Mouse (Mus musculus) kidney, adult 2 months (tissue): ENCODE data around the gene Plekhh1. TPM values are rescaled to one million over a fixed set of nuclear protein-coding genes. Genes with fewer than 3 reads are reported as not detected.
A peak's percentile ranks its signal among the peaks of the same experiment; 100 is the strongest.
"Not testable (repeated sequence)": the region's sequence is repeated elsewhere in the genome, so short reads cannot be mapped to it uniquely, and the experiment has no call there.

Experiments used
- DNase-seq: peaks from one replicate; pipeline ENCODE4 v3.0.0; 2021
- H3K27ac ChIP-seq: fragments of 200-500 bp; 2 replicates; pipeline ENCODE4 v1.5.1; 2012; ENCODE audit warnings: low read depth, low read length, control low read depth, inconsistent platforms; ENCODE audit not compliant: insufficient read depth
- H3K27me3 ChIP-seq: fragments of 200-500 bp; replicated peaks from 2 replicates; pipeline ENCODE4 v1.6.1; 2012; ENCODE audit warnings: mild to moderate bottlenecking, moderate library complexity, low read length, inconsistent platforms; ENCODE audit not compliant: control insufficient read depth, insufficient read depth
- H3K36me3 ChIP-seq: fragments of 200-500 bp; 2 replicates; pipeline ENCODE4 v1.6.1; 2012; ENCODE audit warnings: mild to moderate bottlenecking, moderate library complexity, low read length, inconsistent platforms; ENCODE audit not compliant: control insufficient read depth, insufficient read depth
- H3K4me1 ChIP-seq: fragments of 200-500 bp; 2 replicates; pipeline ENCODE4 v1.6.1; 2011; ENCODE audit warnings: low read length; ENCODE audit not compliant: control insufficient read depth, insufficient read depth
- H3K4me3 ChIP-seq: fragments of 200-500 bp; 2 replicates; pipeline ENCODE4 v1.5.1; 2011; ENCODE audit warnings: mild to moderate bottlenecking, low read depth, low read length, control low read depth; ENCODE audit not compliant: insufficient read depth
- CTCF ChIP-seq: fragments of 200-500 bp; conservative IDR thresholded peaks from 2 replicates; pipeline ENCODE4 v1.5.1; 2011; ENCODE audit warnings: low read depth, mild to moderate bottlenecking, control low read depth, low read length, moderate library complexity, mixed read lengths; ENCODE audit not compliant: insufficient read depth, insufficient read length
- POLR2A ChIP-seq: fragments of 200-500 bp; IDR thresholded peaks from one replicate; pipeline ENCODE4 v1.6.1; 2011; ENCODE audit warnings: low read depth, low read length, control low read depth
- WGBS: fragments of 180-500 bp; shearing (Covaris S2); methylation state at CpG from one replicate; pipeline ENCODE4 v1.1.7; 2018; 5-methylcytosine and 5-hydroxymethylcytosine counted together
- polyA plus RNA-seq: library from polyadenylated mRNA; depleted of rRNA; stranded (reverse); fragments of >200 nt; gene quantifications from 2 replicates; pipeline ENCODE4 v1.2.3, GENCODE M21; 2012

Plekhh1 gene
- polyA plus RNA-seq, 1 experiment = 9.3 TPM

DNA sequence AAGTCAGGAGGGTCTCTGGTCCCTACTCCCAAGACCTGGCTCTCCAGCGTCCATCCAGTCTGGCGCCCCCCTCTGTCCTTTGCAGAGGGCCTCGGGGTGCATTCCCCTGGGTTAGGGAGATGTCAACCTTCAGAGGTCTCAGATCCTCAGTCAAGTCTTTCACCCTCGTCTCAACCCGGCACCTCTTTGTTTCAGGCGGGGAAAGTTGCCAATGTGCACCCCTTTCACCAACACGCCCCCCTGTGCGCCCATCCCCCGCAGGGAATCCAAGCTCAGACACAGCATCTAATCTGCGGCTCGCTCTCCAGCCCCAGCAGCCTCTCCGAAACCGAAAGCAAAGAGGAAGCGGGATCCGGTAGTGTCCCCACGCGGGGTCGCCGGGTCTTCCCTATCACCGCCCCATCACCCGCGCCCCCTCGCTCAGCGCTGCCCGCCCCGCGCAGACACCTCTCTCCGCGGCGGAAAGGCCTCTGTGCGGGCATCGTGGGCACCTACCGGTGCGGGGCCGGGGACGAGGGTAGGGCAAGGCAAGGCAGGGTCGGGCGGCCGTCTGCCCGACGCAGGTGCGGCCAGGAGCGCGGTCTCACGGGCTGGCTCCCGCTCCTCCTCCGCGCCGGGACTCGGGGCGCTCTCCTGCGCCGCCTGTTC, 22.4 kb upstream of the Plekhh1 start:
- DNase-seq = peak; percentile 57
- peak; percentile 36; the same call in 1 of the 2 replicates for TF ChIP-seq CTCF
- no peak for TF ChIP-seq POLR2A
- under 1% methylated on average over 51 of the region's 53 CpGs for WGBS
- H3K27ac ChIP-seq = no peak overlapping the region
- no peaks in the 10 kb centered on the region for H3K27me3 ChIP-seq
- H3K4me3 ChIP-seq = peak overlapping the region; percentile 65
- no peaks in the 10 kb centered on the region for H3K4me1 ChIP-seq
- no peaks in the 10 kb centered on the region for H3K36me3 ChIP-seq

DNA sequence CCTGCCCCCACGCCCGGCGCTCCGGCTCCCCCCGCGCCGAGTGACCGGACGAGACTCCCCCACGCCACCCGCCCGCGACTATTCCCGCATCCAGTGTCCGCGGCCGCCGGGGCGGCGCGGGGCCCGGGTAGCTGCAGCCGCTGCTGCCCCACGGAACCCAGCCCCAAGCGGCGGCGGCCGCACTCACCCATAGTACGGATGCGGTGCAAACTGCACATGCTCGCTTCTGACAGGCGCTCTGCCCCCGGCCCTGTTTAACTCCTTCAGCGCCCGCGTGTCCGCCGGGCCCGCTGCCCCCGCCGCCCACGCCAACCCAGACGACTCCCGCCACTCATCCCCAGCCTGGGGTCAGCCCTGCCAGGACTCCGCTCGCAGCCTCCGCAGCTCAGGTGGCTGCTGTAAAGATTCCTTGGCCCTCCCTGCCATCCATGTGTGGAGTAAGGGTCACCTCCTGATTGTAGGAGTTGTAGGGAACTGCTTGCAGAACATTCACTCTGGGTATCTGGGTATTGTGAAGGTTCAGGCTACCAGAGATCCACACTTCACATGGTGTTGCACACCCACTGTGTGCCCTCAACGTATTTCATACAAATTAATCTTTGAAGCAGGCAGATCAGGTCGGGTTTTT, 21.7 kb upstream of the Plekhh1 start, which contains the start of gene Tmem229b:
TSS of gene Tmem229b (minus strand) at position 502 of the 628 bp plus-strand sequence.
- peak; percentile 41 for DNase-seq
- no peak for TF ChIP-seq CTCF
- 5% methylated on average over 49 of the region's 49 CpGs for WGBS
- H3K4me1 ChIP-seq = no peaks in the 10 kb centered on the region
- no peaks in the 10 kb centered on the region for H3K36me3 ChIP-seq
- H3K4me3 ChIP-seq = peak within 1 kb of the TSS; percentile 65
- H3K27me3 ChIP-seq = no peaks in the 10 kb centered on the region
- H3K27ac ChIP-seq = no peak within 1 kb of the TSS

- Histone ChIP-seq H3K27ac (peak overlapping the region; percentile 53), H3K36me3 (no peaks in the 10 kb centered on the region), H3K27me3 (no peaks in the 10 kb centered on the region), H3K4me3 (no peak overlapping the region), H3K4me1 (no peaks in the 10 kb centered on the region)
- WGBS = 35% methylated on average over 3 of the region's 3 CpGs
- TF ChIP-seq CTCF (no peak), POLR2A (no peak)
- peak; percentile 43 for DNase-seq
These were observed 18.4 kb upstream of the Plekhh1 start for GRCm38 (mm10) chr12:79010569-79010968.

DNA sequence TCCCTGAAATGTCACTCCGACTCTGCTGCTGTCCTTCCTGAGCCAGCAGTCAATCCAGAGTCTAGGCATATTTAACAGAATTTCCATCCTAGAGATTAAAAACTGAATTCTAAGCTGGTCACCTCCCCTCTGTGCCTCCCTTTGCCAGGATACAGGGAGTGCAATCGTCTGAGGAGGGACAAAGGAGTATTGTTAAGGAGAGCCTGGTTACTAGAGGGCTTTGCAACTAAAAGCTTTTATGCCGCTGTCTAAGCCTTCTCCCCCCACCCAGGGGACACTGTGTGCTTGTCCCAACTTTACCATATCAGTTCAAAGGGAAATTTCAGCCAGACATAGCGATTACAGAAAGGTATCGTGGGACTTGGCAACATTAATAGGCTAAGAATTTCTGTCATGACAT, 12.9 kb upstream of the Plekhh1 start:
- Histone ChIP-seq H3K4me1 (no peaks in the 10 kb centered on the region), H3K4me3 (no peak overlapping the region), H3K27ac (no peak overlapping the region), H3K27me3 (no peaks in the 10 kb centered on the region), H3K36me3 (no peaks in the 10 kb centered on the region)
- DNase-seq = no peak
- TF ChIP-seq POLR2A = no peak
- no peak for TF ChIP-seq CTCF
- WGBS = 73% methylated on average over 5 of the region's 5 CpGs

- no peaks in the 10 kb centered on the region for H3K4me1 ChIP-seq
- H3K27me3 ChIP-seq = no peaks in the 10 kb centered on the region
- H3K4me3 ChIP-seq = no peak overlapping the region
- TF ChIP-seq CTCF (no peak), POLR2A (no peak)
- H3K36me3 ChIP-seq = no peaks in the 10 kb centered on the region
- 60% methylated on average over 4 of the region's 4 CpGs for WGBS
- H3K27ac ChIP-seq = no peak overlapping the region
- DNase-seq = no peak
These were observed 11.0 kb upstream of the Plekhh1 start for GRCm38 (mm10) chr12:79017994-79018399.

DNA sequence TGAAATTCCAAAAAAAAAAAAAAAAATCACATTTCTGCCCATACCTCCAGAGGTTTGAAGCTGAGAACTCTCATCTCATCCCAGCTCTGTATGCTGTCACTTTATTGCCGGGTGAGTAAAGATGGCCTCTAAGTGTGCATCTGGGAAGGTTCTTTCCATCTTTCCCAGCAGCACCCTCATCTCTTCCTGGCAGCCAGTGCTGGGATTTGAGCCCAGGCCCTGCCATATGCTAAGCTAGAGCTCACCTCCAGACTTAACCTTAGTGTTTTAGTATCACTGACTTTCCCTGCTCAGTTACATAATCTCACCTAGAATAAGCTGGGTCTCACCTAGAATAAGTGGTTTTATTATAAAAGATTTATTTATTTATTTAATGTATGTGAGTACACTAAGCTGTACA, 7.1 kb upstream of the Plekhh1 start:
- H3K36me3 ChIP-seq = no peaks in the 10 kb centered on the region
- H3K4me3 ChIP-seq = no peak overlapping the region
- WGBS = 87% methylated on average over 1 of the region's 1 CpGs
- H3K4me1 ChIP-seq = no peaks in the 10 kb centered on the region
- H3K27me3 ChIP-seq = no peaks in the 10 kb centered on the region
- no peak for DNase-seq
- TF ChIP-seq CTCF (no peak), POLR2A (no peak)
- H3K27ac ChIP-seq = no peak overlapping the region

DNA sequence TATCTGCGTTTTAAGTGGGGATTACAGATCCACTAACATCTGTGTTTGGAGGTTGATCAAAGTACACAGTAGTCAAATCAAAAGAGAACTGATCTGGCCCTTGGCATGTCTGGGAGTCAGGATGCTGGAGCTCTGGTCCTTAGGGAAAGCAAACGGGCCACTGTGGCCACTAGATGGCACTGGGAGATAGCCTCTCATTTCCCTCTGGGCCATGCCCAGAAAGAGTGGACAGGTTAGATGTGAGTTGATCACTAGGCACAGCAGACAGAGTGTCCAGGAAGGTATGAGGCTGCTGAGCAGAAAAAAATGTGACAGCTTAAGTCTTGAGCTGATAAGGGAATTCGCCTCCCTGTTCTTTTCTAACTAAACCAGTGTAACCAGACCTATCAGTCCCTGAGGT, 6.1 kb upstream of the Plekhh1 start:
- no peaks in the 10 kb centered on the region for H3K36me3 ChIP-seq
- H3K4me3 ChIP-seq = no peak overlapping the region
- peak; percentile 83 for DNase-seq
- no peak for TF ChIP-seq POLR2A
- TF ChIP-seq CTCF = peak; percentile 96
- no peaks in the 10 kb centered on the region for H3K27me3 ChIP-seq
- no peak overlapping the region for H3K27ac ChIP-seq
- WGBS = 13% methylated on average over 3 of the region's 3 CpGs
- no peaks in the 10 kb centered on the region for H3K4me1 ChIP-seq

- not testable (repeated sequence) for H3K27me3 ChIP-seq, H3K4me1 ChIP-seq, DNase-seq, H3K36me3 ChIP-seq, H3K4me3 ChIP-seq, H3K27ac ChIP-seq
- WGBS = 97% methylated on average over 8 of the region's 8 CpGs
These were observed 1.4 kb upstream of the Plekhh1 start for GRCm38 (mm10) chr12:79027526-79027925.
